Mouse (Mus musculus) embryo, embryonic 11 days (tissue): ENCODE measurements around the gene Olfr1437.
"Not testable (repeated sequence)": the region's sequence is repeated elsewhere in the genome, so short reads cannot be mapped to it uniquely, and the experiment has no call there.

Source experiments
- DNase-seq: peaks from one replicate; pipeline ENCODE4 v3.0.0-alpha.2; 2015

The Olfr1437 gene

GRCm38 (mm10) chr19:12325001-12325400 is at the start of gene Olfr1437:
TSS of gene Olfr1437 (minus strand) at chr19:12325101.
- no peak for DNase-seq

- DNase-seq, result no peak
Measured at GRCm38 (mm10) chr19:12374465-12375025, 49.6 kb upstream of the Olfr1437 start.

- DNase-seq, result no peak
Measured at GRCm38 (mm10) chr19:12373004-12373403, 48.1 kb upstream of the Olfr1437 start.

- DNase-seq, result no peak
Measured at GRCm38 (mm10) chr19:12335810-12336209, 10.9 kb upstream of the Olfr1437 start, which contains the start of gene Olfr1438-ps1. TSS of gene Olfr1438-ps1 (minus strand) at chr19:12335910.

GRCm38 (mm10) chr19:12299030-12299429 is 25.9 kb downstream of the Olfr1437 start, which contains the start of gene Olfr1436:
TSS of gene Olfr1436 (minus strand) at chr19:12299130.
- DNase-seq, result not testable (repeated sequence)

GRCm38 (mm10) chr19:12292979-12293378 is 31.9 kb downstream of the Olfr1437 start:
- no peak for DNase-seq

- no peak for DNase-seq
Measured at GRCm38 (mm10) chr19:12279554-12279953, 45.3 kb downstream of the Olfr1437 start, which contains the start of gene Olfr1434. TSS of gene Olfr1434 (plus strand) at chr19:12279854.
